Mouse (Mus musculus): ENCODE results near the gene Krt5. TPM values are rescaled to one million over a fixed set of nuclear protein-coding genes. Genes with fewer than 3 reads are reported as not detected.

The Krt5 gene
- polyA plus RNA-seq (2014; fragmentation: Nextera tagmentation; extraction: Ambion mirVana) = 0.13 and 0.23 TPM in 2 replicates

GRCm38 (mm10) chr15:101712720-101713119 lies at the start of gene Krt5:
Krt5 (minus strand) TSS chr15:101712898.
- no peak within 1 kb of the TSS for H3K4me3 ChIP-seq (ENCODE audit: low read depth, low read length)
- H3K4me1 ChIP-seq (ENCODE audit: control insufficient read depth, insufficient read depth, low read length) = no peaks in the 10 kb centered on the region
- no peak within 1 kb of the TSS for H3K27ac ChIP-seq (ENCODE audit: low read depth, low read length)
- peaks cover 2% of the 10 kb centered on the region; the same call in 1 of the 2 replicates for H3K27me3 ChIP-seq (ENCODE audit: control insufficient read depth, insufficient read depth, low read length)
- no peaks in the 10 kb centered on the region for H3K36me3 ChIP-seq (ENCODE audit: control insufficient read depth, insufficient read depth, low read length)
- H3K9ac ChIP-seq (ENCODE audit: low read depth, low read length) = no peak within 1 kb of the TSS
- WGBS (ENCODE audit: insufficient replicate concordance) = 58% methylated on average over 13 of the region's 13 CpGs
- no peak within 1 kb of the TSS for H3K4me2 ChIP-seq
- no peak for ATAC-seq (replicated peaks; ENCODE audit: insufficient number of reproducible peaks, low FRiP score, low TSS enrichment)
- H3K9me3 ChIP-seq (replicated peaks; ENCODE audit: control insufficient read depth, low read length) = no peaks in the 10 kb centered on the region

- H3K9ac ChIP-seq (ENCODE audit: low read depth, low read length) = no peak within 1 kb of the TSS
- WGBS (ENCODE audit: insufficient replicate concordance) = 53% methylated on average over 14 of the region's 14 CpGs
- ATAC-seq (replicated peaks; ENCODE audit: insufficient number of reproducible peaks, low FRiP score, low TSS enrichment) = no peak
Measured at GRCm38 (mm10) chr15:101742711-101743110, 30.0 kb upstream of the Krt5 start, which contains the start of gene Krt71. Krt71 (minus strand) TSS chr15:101743109.

GRCm38 (mm10) chr15:101737786-101738185 lies 25.1 kb upstream of the Krt5 start:
- ATAC-seq (replicated peaks; ENCODE audit: insufficient number of reproducible peaks, low FRiP score, low TSS enrichment) = no peak
- no peaks in the 10 kb centered on the region for H3K4me1 ChIP-seq (ENCODE audit: control insufficient read depth, insufficient read depth, low read length)
- WGBS (ENCODE audit: insufficient replicate concordance) = 73% methylated on average over 7 of the region's 7 CpGs

More at GRCm38 (mm10) chr15:101742711-101743110, 30.0 kb upstream of the Krt5 start, which contains the start of gene Krt71:
- Histone ChIP-seq H3K4me3 (ENCODE audit: low read depth, low read length) (no peak within 1 kb of the TSS), H3K9me3 (replicated peaks; ENCODE audit: control insufficient read depth, low read length) (no peaks in the 10 kb centered on the region), H3K36me3 (ENCODE audit: control insufficient read depth, insufficient read depth, low read length) (no peaks in the 10 kb centered on the region), H3K27me3 (ENCODE audit: control insufficient read depth, insufficient read depth, low read length) (peaks cover 12% of the 10 kb centered on the region; the same call in 1 of the 2 replicates), H3K4me1 (ENCODE audit: control insufficient read depth, insufficient read depth, low read length) (no peaks in the 10 kb centered on the region), H3K27ac (ENCODE audit: low read depth, low read length) (no peak within 1 kb of the TSS), H3K4me2 (no peak within 1 kb of the TSS)

GRCm38 (mm10) chr15:101730653-101731052 lies 18.0 kb upstream of the Krt5 start:
- Histone ChIP-seq H3K27ac (ENCODE audit: low read depth, low read length) (no peak overlapping the region), H3K9me3 (replicated peaks; ENCODE audit: control insufficient read depth, low read length) (no peaks in the 10 kb centered on the region), H3K36me3 (ENCODE audit: control insufficient read depth, insufficient read depth, low read length) (no peaks in the 10 kb centered on the region), H3K4me1 (ENCODE audit: control insufficient read depth, insufficient read depth, low read length) (no peaks in the 10 kb centered on the region), H3K4me2 (no peak overlapping the region), H3K9ac (ENCODE audit: low read depth, low read length) (no peak overlapping the region), H3K27me3 (ENCODE audit: control insufficient read depth, insufficient read depth, low read length) (no peaks in the 10 kb centered on the region), H3K4me3 (ENCODE audit: low read depth, low read length) (no peak overlapping the region)
- ATAC-seq (replicated peaks; ENCODE audit: insufficient number of reproducible peaks, low FRiP score, low TSS enrichment) = no peak

More at GRCm38 (mm10) chr15:101737786-101738185, 25.1 kb upstream of the Krt5 start:
- no peak overlapping the region for H3K27ac ChIP-seq (ENCODE audit: low read depth, low read length)
- H3K9ac ChIP-seq (ENCODE audit: low read depth, low read length) = no peak overlapping the region
- H3K9me3 ChIP-seq (replicated peaks; ENCODE audit: control insufficient read depth, low read length) = no peaks in the 10 kb centered on the region
- no peak overlapping the region for H3K4me2 ChIP-seq
- H3K27me3 ChIP-seq (ENCODE audit: control insufficient read depth, insufficient read depth, low read length) = peaks cover 10% of the 10 kb centered on the region
- H3K36me3 ChIP-seq (ENCODE audit: control insufficient read depth, insufficient read depth, low read length) = no peaks in the 10 kb centered on the region
- H3K4me3 ChIP-seq (ENCODE audit: low read depth, low read length) = no peak overlapping the region

- Histone ChIP-seq H3K9ac (ENCODE audit: low read depth, low read length) (no peak overlapping the region), H3K4me3 (ENCODE audit: low read depth, low read length) (no peak overlapping the region), H3K4me2 (no peak overlapping the region), H3K27ac (ENCODE audit: low read depth, low read length) (no peak overlapping the region), H3K9me3 (replicated peaks; ENCODE audit: control insufficient read depth, low read length) (no peaks in the 10 kb centered on the region), H3K36me3 (ENCODE audit: control insufficient read depth, insufficient read depth, low read length) (no peaks in the 10 kb centered on the region), H3K4me1 (ENCODE audit: control insufficient read depth, insufficient read depth, low read length) (no peaks in the 10 kb centered on the region), H3K27me3 (ENCODE audit: control insufficient read depth, insufficient read depth, low read length) (0 out of 2 replicates have a peak, but pooled peaks cover 6% of the 10 kb centered on the region)
- 41% methylated on average over 5 of the region's 5 CpGs for WGBS (ENCODE audit: insufficient replicate concordance)
- no peak for ATAC-seq (replicated peaks; ENCODE audit: insufficient number of reproducible peaks, low FRiP score, low TSS enrichment)
Measured at GRCm38 (mm10) chr15:101724686-101725085, 12.0 kb upstream of the Krt5 start.

GRCm38 (mm10) chr15:101715831-101716230 lies 3.1 kb upstream of the Krt5 start:
- Histone ChIP-seq H3K27me3 (ENCODE audit: control insufficient read depth, insufficient read depth, low read length) (no peaks in the 10 kb centered on the region; the same call in 1 of the 2 replicates), H3K4me3 (ENCODE audit: low read depth, low read length) (no peak overlapping the region), H3K9ac (ENCODE audit: low read depth, low read length) (no peak overlapping the region), H3K4me1 (ENCODE audit: control insufficient read depth, insufficient read depth, low read length) (no peaks in the 10 kb centered on the region), H3K36me3 (ENCODE audit: control insufficient read depth, insufficient read depth, low read length) (no peaks in the 10 kb centered on the region), H3K27ac (ENCODE audit: low read depth, low read length) (no peak overlapping the region), H3K9me3 (replicated peaks; ENCODE audit: control insufficient read depth, low read length) (no peaks in the 10 kb centered on the region), H3K4me2 (no peak overlapping the region)
- 67% methylated on average over 3 of the region's 3 CpGs for WGBS (ENCODE audit: insufficient replicate concordance)
- no peak for ATAC-seq (replicated peaks; ENCODE audit: insufficient number of reproducible peaks, low FRiP score, low TSS enrichment)

GRCm38 (mm10) chr15:101714356-101714755 lies 1.7 kb upstream of the Krt5 start:
- Histone ChIP-seq H3K27me3 (ENCODE audit: control insufficient read depth, insufficient read depth, low read length) (no peaks in the 10 kb centered on the region; the same call in 1 of the 2 replicates), H3K4me3 (ENCODE audit: low read depth, low read length) (no peak overlapping the region), H3K36me3 (ENCODE audit: control insufficient read depth, insufficient read depth, low read length) (no peaks in the 10 kb centered on the region), H3K4me1 (ENCODE audit: control insufficient read depth, insufficient read depth, low read length) (no peaks in the 10 kb centered on the region), H3K4me2 (no peak overlapping the region), H3K9ac (ENCODE audit: low read depth, low read length) (no peak overlapping the region), H3K27ac (ENCODE audit: low read depth, low read length) (no peak overlapping the region), H3K9me3 (replicated peaks; ENCODE audit: control insufficient read depth, low read length) (no peaks in the 10 kb centered on the region)
- 65% methylated on average over 5 of the region's 5 CpGs for WGBS (ENCODE audit: insufficient replicate concordance)
- ATAC-seq (replicated peaks; ENCODE audit: insufficient number of reproducible peaks, low FRiP score, low TSS enrichment) = no peak

- no peak overlapping the region for H3K9ac ChIP-seq (ENCODE audit: low read depth, low read length)
- no peak overlapping the region for H3K4me3 ChIP-seq (ENCODE audit: low read depth, low read length)
- no peak for ATAC-seq (replicated peaks; ENCODE audit: insufficient number of reproducible peaks, low FRiP score, low TSS enrichment)
- no peak overlapping the region for H3K27ac ChIP-seq (ENCODE audit: low read depth, low read length)
- no peaks in the 10 kb centered on the region for H3K9me3 ChIP-seq (replicated peaks; ENCODE audit: control insufficient read depth, low read length)
- H3K27me3 ChIP-seq (ENCODE audit: control insufficient read depth, insufficient read depth, low read length) = no peaks in the 10 kb centered on the region; the same call in 1 of the 2 replicates
- 59% methylated on average over 8 of the region's 8 CpGs for WGBS (ENCODE audit: insufficient replicate concordance)
- H3K36me3 ChIP-seq (ENCODE audit: control insufficient read depth, insufficient read depth, low read length) = no peaks in the 10 kb centered on the region
- H3K4me2 ChIP-seq = no peak overlapping the region
- no peaks in the 10 kb centered on the region for H3K4me1 ChIP-seq (ENCODE audit: control insufficient read depth, insufficient read depth, low read length)
Measured at GRCm38 (mm10) chr15:101713731-101714130, 1.0 kb upstream of the Krt5 start.

GRCm38 (mm10) chr15:101708683-101709082 lies 4.0 kb downstream of the Krt5 start:
- Histone ChIP-seq H3K27ac (ENCODE audit: low read depth, low read length) (no peak overlapping the region), H3K4me3 (ENCODE audit: low read depth, low read length) (no peak overlapping the region), H3K4me1 (ENCODE audit: control insufficient read depth, insufficient read depth, low read length) (no peaks in the 10 kb centered on the region), H3K4me2 (no peak overlapping the region), H3K9me3 (replicated peaks; ENCODE audit: control insufficient read depth, low read length) (no peaks in the 10 kb centered on the region), H3K9ac (ENCODE audit: low read depth, low read length) (no peak overlapping the region), H3K36me3 (ENCODE audit: control insufficient read depth, insufficient read depth, low read length) (no peaks in the 10 kb centered on the region), H3K27me3 (ENCODE audit: control insufficient read depth, insufficient read depth, low read length) (peaks cover 6% of the 10 kb centered on the region)
- WGBS (ENCODE audit: insufficient replicate concordance) = 61% methylated on average over 11 of the region's 11 CpGs
- ATAC-seq (replicated peaks; ENCODE audit: insufficient number of reproducible peaks, low FRiP score, low TSS enrichment) = no peak

Data from heart, embryonic 11.5 days (tissue).